Mouse (Mus musculus) retina, embryonic 14.5 days (tissue): ENCODE data around the gene Rpa1.
"Not testable (repeated sequence)": the region's sequence is repeated elsewhere in the genome, so short reads cannot be mapped to it uniquely, and the experiment has no call there.

ENCODE experiments used
- DNase-seq: peaks from one replicate; pipeline ENCODE4 v3.0.0-alpha.2; 2015; ENCODE audit warnings: low spot score

Rpa1 gene

DNA sequence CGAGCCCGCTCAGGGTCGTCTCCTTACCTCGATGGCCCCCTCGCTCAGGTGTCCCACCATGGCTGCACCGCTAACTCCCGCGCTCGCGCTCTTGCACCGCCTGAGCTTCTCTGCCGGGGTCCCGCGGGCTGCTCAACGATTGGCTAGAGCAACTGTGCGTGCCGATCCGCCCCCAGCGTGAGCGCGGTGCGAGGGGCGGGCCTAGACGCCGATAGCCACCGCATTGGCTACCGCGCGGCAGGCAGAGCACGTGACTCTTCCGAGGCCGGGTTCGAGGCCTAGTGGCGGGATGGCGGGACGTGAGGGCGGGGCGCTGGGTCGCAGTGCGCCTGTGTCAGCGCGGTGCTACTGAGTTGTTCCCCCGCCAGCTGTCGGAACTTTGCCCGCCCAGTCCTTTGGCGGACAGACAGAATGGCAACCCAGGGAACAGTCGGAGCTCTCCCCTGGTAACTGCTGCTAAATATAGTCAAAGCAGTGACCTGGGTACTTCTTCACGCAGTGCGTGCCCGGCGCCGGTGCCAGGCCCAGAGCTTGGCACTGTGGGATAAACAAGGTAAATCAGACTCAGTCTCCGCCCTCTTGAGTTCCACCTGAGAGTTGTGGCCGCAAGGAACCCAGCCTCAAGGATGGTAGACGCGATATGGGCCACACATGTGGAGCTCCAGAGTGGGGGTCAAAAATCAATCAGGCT is at the start of gene Rpa1, which contains the start of gene Smyd4:
TSS of gene Rpa1 (minus strand) at position 126 of the 691 bp plus-strand sequence.
TSS of gene Smyd4 (plus strand) at position 235 of the 691 bp plus-strand sequence.
- DNase-seq, result peak; percentile 96

DNA sequence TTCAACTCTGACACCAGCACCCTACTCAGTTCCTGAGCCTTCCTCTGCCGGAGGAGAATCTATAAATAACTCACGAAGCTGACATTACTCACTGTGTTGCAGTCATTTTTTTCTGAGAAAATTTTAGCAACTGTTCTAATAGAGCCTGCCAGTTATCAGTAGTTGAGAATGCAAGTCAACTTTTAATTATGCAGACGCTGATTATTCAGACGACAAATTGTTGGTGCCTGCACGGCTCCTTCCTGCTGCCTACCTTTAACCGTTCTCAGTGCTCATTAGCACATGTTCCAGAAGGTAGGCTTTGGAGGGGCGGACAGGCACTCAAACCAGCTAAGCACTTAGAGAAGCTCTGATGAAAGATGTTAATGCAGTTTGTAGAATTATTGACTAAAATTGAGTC is 49.3 kb upstream of the Rpa1 start:
- no peak for DNase-seq

- DNase-seq, result no peak
Measured at GRCm38 (mm10) chr11:75395611-75396010, 47.5 kb upstream of the Rpa1 start.

- not testable (repeated sequence) for DNase-seq
Measured at GRCm38 (mm10) chr11:75383529-75383928, 35.4 kb upstream of the Rpa1 start.

DNA sequence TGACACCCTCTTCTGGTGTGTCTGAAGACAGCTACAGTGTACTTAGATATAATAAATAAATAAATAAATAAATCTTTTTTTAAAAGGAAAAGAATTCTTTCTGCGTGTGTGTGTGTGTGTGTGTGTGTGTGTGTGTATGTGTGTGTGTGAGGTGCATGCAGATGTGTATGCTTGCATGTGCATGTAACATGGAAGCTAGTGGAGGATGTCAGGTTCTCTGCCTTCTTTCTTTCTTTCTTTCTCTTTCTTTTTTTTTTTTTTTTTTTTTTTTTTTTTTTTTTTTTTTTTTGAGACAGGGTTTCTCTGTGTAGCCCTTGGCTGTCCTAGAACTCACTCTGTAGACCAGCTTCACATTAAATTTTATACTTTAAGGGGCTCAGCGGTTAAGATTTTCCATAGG is 30.7 kb upstream of the Rpa1 start:
- DNase-seq, result not testable (repeated sequence)

DNA sequence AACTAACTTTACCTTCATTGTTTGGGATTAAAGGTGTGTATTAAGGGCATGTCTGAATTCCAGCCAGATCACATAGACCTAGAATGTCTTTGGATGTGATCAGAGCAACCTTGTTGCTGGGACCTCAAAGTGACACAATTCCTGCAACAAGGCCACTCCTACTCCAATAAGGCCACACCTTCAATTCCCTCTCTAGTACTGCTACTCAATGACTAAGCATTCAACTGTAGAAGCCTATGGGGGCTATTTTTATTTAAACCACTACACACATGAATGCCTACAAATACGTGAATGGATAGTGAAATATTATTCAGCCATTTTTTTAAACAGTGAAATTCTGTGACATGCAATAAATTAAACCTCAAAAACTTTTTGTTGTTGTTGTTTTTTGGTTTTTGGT is 29.0 kb upstream of the Rpa1 start:
- DNase-seq, result no peak

DNA sequence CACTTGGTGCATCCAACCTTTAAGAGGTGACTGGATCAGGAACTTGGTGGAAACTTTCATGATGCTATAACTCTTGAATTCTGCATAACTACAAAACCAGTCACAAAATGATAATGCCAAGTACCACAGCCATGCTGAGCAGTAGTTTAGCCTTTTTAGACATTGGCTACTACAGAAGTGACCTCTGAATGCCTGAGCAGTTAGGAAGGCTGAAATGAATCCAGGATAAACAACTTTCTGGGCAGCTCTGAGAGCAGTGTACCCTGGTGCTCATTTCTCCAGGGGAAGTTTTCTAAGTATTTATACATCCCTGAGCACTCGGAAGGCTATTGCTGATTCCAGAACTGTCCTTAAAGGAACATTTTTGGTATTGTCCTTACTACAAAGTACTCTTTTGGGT is 7.4 kb upstream of the Rpa1 start:
- no peak for DNase-seq

DNA sequence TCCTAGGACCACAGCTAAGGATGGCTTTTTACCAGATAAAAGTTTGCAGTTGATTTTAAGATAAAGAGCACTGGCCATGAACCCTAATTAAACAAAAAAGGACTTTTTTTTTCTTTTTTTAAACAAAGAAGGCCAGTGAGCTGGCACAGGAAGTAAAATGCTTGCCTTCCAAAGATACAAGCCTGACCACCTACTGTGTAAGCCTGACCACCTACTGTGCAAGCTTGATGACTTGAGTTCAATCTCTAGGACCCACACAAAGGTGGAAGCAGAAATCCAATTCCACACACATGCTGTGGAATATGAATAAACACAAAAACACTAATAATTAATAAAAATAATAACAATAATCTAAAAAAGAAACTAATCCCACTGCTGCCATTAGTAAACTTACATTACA is 3.1 kb upstream of the Rpa1 start:
- no peak for DNase-seq

DNA sequence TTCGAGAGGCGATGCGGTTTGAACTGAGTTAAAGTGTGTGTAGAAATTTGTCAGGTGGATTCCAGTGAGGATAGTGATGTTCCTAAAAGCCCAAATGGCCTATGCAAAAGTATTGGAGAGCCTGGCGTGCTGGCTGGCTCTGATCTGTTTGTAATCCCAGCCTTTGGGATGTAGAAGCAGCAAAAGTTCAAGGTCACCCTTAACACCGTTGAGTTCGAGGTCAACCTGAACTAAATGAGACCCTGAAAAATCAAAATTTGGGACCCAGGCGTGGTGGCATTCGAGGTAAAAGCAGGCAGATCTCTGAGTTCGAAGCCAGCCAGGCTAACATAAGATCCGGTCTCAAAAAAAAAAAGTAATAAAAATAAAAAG is 752 bp upstream of the Rpa1 start:
- DNase-seq, result no peak

GRCm38 (mm10) chr11:75347596-75347995 is 528 bp downstream of the Rpa1 start:
- no peak for DNase-seq

- no peak for DNase-seq
Measured at GRCm38 (mm10) chr11:75347188-75347585, 937 bp downstream of the Rpa1 start.

DNA sequence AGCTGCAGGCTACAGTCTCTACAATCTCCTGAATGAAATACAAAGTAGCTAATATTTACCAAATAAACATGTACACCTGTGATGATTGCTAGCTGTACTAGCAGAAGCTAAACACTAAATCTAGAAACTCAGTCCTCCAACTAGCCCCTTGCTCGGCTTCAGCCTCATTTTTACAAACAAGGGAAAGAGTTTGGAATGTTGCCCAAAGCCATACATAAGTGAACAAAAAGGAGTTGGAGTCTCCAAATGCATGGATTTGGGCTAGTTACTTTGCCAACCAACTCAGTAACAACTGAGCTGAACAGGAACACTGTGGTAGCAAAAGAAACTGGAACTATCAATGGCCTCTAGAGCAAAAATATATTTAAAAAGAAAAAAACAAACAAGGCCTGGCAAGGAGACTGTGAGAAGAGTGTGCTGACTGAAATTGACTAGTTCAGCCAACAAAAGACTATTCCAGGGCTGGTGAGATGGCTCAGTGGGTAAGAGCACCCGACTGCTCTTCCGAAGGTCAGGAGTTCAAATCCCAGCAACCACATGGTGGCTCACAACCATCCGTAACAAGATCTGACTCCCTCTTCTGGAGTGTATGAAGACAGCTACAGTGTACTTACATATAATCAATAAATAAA is 1.5 kb downstream of the Rpa1 start:
- DNase-seq, result no peak

GRCm38 (mm10) chr11:75344716-75345115 is 3.4 kb downstream of the Rpa1 start:
- no peak for DNase-seq

DNA sequence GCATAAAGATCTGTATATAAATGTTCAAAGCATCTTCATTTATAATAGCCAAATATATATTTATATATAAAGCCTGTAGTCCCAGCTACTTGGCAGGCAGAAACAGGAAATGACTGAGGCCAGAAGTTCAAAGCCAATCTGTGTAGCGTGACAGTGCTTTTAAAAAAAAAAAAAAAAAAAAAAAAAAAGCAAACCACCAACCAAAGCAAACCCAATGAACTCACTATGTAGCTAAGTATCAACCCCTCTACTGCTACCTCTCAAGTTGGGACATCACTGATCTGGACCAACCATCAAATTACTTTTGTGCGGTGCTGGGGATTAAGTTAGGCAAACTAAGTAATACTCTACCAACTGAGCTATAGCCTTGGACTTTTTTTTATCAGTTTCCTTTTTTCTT is 4.0 kb downstream of the Rpa1 start:
- no peak for DNase-seq

DNA sequence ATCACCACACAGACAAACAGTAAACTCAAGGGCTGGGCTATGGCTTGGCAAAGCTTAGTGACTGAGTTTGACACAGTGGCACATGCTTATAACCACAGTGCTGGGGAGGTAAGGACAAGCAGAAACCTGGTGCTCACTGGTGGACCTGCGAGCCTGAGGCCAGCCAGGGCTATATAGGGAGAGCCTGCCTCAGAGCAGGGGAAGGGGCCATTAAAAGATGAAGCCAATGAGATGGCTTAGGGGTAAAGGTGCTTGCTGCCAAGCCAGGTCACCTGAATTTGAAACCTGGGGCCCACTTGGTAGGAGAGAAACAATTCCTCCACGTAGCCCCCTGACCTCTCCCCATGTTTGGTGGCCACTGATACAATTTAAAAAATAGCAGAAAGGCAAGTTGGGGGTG is 5.0 kb downstream of the Rpa1 start:
- DNase-seq, result no peak

DNA sequence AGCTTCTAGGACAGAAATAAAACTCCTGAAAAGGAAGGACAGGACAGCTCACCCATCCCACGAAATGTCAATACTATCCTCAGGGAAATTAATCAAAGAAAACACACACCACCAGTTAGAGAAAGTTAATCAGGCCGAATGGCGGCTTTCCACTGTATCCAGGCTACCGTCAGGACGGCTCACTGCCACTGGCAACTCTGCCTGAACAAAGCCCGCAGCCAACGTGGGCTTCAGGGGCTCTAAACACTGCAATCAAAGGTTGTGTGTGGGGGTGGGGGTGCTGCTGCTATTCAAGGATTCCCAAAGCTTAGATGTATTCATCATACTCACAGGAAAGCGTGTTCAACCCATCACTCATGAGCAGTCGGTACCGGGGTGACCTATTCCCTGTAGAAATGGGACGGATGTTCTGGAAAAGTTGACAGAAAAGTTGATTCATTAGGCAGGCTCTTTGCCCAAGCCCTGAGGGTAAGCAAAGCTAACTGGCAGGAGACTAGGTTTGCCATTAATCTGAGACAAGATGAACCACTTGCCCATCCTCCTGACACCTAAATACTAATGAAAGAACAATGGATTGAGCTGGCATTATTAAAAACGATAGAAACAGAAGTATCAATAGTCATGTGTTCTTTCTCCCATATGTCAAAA is 7.3 kb downstream of the Rpa1 start:
- DNase-seq, result no peak

DNA sequence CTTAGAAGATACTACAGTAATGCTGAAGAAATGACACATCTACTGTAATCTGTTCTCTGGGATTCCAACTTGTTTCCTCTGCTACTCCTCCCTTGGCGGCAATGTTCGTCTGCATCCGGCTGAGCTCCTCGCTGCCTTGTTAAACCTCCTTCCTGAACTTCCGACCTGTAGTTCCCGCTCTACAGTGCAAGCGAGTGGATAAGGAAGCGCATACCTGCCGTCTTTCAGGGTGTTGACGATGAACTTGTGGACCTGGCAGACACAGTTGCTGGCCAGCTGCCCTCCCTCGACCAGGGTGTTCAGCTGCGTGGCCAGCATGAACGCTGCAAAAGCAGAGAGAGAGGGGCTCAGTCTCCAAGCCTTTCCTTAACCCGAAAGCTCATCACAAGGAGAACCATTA is 8.0 kb downstream of the Rpa1 start:
- no peak for DNase-seq

DNA sequence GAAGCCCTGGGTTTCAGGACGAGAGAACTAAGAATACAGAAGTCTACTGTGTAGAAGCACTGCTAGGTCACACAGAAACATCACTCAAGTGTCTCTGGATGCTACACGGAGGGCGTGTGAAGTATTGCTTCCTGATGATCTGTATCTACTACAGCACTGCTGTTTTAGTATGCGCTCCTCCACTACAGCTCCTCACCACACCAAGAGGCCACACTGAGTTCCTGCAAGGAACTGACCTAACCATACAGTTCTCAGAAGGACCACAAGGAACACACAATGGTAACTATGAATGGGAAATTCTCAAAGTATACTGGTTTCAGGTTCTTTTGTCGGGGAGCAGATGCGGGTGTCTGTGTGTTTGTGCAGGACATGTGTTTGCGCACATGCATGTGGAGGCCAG is 10.9 kb downstream of the Rpa1 start:
- DNase-seq, result no peak

DNA sequence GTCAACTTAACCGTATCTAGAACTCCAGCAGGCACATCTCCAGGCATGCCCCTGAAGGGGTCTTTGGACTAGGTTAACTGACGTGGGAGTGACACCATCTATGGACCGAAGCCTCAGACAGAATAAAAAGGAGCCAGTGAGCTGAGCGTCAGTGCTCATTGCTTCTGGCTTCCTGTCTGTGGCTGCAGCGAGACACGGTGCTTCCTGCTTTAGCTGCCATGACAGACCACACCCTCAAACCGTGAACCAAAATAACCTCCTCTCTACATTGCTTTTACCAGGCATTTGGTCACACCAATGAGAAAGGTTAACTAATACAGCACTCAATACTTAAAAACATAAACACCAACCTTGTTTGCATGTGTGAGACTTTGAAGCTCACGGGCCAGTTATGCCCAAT is 11.4 kb downstream of the Rpa1 start:
- no peak for DNase-seq

DNA sequence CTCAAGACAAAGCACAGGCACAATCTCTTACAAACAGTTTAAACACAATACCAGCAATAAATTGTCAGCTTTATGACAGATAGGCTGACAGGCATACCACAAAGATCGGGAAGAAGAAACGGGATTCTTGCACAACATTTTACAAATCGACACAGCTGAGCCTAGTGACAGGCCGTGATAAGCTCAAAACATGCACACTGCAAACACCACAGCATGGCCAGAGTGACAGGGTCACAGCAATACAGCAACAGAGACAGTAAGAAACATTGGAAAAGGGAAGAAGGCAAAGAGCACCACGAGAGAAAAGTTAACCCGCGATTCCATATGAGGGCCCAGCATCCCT is 22.2 kb downstream of the Rpa1 start:
- DNase-seq, result no peak

GRCm38 (mm10) chr11:75325116-75325968 is 22.8 kb downstream of the Rpa1 start:
- no peak for DNase-seq

DNA sequence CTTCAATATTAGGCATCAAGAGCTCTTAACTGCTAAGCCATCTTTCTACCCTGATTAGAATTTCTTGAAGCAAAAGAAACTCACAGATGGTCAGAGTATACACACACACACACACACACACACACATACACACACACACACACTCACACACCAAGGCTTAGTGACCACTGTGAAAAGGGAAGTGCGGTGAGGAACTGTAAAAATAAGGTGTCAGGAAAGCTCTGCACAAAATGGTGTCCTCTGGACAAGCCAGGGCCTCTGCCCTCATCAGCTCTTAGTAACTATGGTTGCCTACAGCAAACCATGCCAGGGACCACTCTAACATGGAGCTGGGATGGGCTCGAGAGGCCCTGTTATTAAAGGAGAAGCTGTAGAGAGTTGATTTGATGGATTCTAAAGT is 23.7 kb downstream of the Rpa1 start:
- DNase-seq, result no peak

DNA sequence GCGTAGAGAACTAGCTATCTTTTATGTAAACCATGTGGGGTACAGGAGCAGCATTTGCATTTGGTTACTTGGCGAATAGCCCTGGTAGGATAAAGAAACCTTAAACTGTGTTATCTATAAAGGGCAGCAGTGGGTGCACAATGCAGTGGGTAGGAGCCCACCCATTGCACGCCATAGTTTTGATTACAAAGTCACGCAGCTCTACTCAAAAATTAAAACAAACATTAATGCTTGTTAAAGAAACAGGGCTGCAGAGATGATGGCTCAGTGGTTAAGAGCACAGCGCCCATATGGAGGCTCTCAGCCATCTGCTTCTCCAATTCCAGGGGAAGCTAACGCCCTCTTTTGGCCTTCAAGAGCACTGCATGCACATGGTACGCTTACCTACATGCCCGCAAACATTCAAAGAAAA is 24.8 kb downstream of the Rpa1 start:
- no peak for DNase-seq
